Mouse (Mus musculus): ENCODE data around the gene 1700008O03Rik. TPM values are rescaled to one million over a fixed set of nuclear protein-coding genes. Genes with fewer than 3 reads are reported as not detected.
A peak's percentile ranks its signal among the peaks of the same experiment; 100 is the strongest.

The 1700008O03Rik gene
- polyA plus RNA-seq, 1 experiment from 2014 or later: 3.6 TPM

DNA sequence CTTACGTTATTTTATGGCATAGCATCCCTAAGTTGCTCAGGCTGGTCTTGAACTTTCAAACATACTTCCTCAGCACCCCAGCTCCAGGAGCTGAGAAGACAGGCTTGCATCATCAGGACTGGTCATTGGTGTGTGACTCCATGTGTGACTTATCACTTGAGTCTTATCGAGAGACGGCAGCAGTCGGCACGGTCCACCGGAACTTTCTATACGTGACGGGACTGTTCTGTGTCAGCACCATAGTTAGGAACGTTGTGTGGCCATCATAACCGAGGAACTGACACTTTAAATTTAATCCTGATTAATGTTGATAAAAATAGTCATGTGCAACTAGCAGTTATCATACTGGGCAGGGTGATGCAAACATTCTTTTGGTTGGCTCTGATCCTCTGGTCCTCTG is 44.5 kb downstream of the 1700008O03Rik start:
- ATAC-seq: no peak
- Histone ChIP-seq H3K9me3 (ENCODE audit: control insufficient read depth, low read length) (no peaks in the 10 kb centered on the region), H3K9ac (ENCODE audit: low read depth, low read length) (no peak overlapping the region), H3K4me1 (ENCODE audit: control insufficient read depth, insufficient read depth, low read depth, low read length) (peaks cover 13% of the 10 kb centered on the region), H3K4me3 (ENCODE audit: low read length) (no peak overlapping the region), H3K36me3 (ENCODE audit: control insufficient read depth, insufficient read depth, low read length) (peaks cover 19% of the 10 kb centered on the region), H3K4me2 (ENCODE audit: low read length) (no peak overlapping the region), H3K27ac (ENCODE audit: low read depth, low read length) (no peak overlapping the region), H3K27me3 (replicated peaks; ENCODE audit: control insufficient read depth, insufficient read depth, low read length) (no peaks in the 10 kb centered on the region; the same call in 1 of the 2 replicates)
- WGBS: 82% methylated on average over 10 of the region's 10 CpGs

DNA sequence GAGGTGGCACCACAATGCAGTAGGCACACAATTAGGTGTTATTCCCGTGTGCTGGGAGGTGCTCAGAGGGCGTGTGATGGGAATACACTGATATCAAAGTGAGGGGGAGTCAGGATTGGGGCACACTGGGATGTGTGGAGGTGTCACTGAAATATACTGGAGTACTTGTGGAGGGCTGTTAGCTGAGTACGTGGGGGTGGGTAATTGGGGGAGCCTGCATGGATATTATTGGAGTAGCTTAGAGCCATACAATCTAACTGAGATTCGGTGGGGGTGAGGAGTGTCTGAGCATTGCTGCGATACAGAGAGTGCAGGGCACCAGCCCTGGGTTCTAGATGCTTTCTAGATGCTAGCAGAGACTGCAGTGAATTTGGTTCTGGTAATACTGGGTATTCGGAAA is 45.4 kb downstream of the 1700008O03Rik start:
- Histone ChIP-seq H3K4me3 (ENCODE audit: low read length) (no peak overlapping the region), H3K27me3 (replicated peaks; ENCODE audit: control insufficient read depth, insufficient read depth, low read length) (no peaks in the 10 kb centered on the region; the same call in 1 of the 2 replicates), H3K9me3 (ENCODE audit: control insufficient read depth, low read length) (no peaks in the 10 kb centered on the region), H3K36me3 (ENCODE audit: control insufficient read depth, insufficient read depth, low read length) (peaks cover 17% of the 10 kb centered on the region), H3K4me1 (ENCODE audit: control insufficient read depth, insufficient read depth, low read depth, low read length) (peaks cover 15% of the 10 kb centered on the region), H3K27ac (ENCODE audit: low read depth, low read length) (no peak overlapping the region), H3K9ac (ENCODE audit: low read depth, low read length) (no peak overlapping the region), H3K4me2 (ENCODE audit: low read length) (no peak overlapping the region)
- ATAC-seq: no peak
- 78% methylated on average over 6 of the region's 6 CpGs for WGBS

DNA sequence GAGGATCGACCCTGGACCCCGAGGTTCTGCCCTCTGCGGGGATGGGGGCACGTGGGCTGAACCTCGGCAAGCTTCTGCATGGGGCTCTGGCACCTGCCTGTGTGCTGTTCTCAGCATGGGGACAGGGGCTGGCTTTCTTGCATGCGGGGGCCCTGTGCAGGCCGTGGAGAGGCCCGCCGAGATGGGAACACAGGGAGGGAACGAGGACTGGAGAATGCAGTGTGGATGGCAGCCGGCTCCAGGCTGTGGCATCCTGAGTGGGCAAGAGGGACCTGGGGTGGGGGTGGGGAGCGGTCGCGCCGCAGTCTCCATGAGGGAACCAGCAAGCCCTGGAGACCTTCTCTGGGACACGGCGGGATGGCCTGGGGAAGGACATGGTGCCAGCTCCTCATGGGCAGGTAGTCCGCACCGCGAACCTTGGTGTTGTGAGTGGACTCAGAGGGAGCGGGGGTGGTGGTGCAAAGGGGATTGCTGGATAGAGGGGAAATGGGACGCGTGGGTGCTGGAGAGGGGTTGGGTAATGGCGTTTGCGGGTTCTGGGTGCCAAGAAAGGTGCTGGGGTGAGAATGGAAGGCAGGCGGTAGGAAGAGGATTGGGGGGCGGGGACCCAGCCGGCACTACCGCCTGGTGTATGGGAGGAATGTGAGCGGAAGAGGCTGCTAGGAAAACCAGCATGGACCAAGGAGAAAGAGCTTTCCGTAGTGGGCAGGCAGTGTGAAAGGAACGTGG is 48.3 kb downstream of the 1700008O03Rik start:
- peak overlapping the region; percentile 70 for H3K4me3 ChIP-seq (ENCODE audit: low read length)
- peak overlapping the region; percentile 91 for H3K9ac ChIP-seq (ENCODE audit: low read depth, low read length)
- 2% methylated on average over 32 of the region's 32 CpGs for WGBS
- ATAC-seq: peak; percentile 25
- H3K36me3 ChIP-seq (ENCODE audit: control insufficient read depth, insufficient read depth, low read length): peaks cover 6% of the 10 kb centered on the region; the same call in 1 of the 2 replicates
- peak overlapping the region; percentile 83 for H3K4me2 ChIP-seq (ENCODE audit: low read length)
- peak overlapping the region; percentile 95 for H3K27ac ChIP-seq (ENCODE audit: low read depth, low read length)
- H3K9me3 ChIP-seq (ENCODE audit: control insufficient read depth, low read length): no peaks in the 10 kb centered on the region
- H3K4me1 ChIP-seq (ENCODE audit: control insufficient read depth, insufficient read depth, low read depth, low read length): peaks cover 19% of the 10 kb centered on the region
- no peaks in the 10 kb centered on the region; the same call in 1 of the 2 replicates for H3K27me3 ChIP-seq (replicated peaks; ENCODE audit: control insufficient read depth, insufficient read depth, low read length)

DNA sequence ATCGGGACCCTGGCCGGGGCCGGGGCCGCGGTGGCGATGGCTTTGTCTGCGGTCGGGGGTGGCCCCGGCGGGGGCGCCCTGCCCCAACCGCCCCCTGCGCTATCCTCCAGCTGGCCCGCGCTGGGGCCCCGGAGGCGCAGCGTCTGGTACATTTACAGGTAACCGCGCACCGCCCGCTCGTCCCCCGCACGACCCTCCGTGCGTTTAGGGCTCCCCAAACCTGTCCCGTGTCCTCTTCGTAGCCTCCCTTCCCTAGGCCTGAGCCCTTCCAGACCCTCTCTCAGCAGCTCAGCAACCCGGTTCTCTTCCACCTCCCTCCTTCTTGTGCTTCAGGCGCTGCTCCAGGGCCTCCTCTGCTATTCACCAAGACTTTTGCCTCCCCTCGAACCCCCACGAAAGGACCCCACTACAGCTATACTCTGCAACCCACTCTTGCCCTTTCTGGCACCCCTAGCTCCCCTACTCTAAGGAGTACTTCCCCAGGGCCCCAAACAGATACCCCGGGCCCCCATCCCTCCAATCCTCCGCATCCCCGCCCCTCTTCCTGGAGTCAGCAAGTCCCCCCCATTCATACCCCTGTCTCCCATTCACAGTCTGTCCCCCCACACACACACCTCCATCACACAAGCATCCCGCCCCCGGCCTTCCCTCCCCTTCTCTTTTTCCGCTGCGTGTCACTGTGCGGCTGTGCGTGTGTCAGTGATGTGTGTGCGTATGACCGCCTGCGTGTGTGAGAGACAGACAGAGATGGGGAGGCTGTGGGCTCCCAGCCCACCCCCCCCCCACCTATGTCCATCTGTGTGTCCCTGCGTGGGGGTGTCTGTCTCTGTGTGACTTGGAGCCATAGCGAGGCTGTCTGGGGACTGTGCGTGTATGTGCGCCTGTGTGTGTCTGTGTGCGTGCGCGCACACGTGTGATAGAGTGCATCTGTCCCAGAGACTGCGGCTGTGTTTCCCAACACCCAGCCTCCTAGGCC is 49.3 kb downstream of the 1700008O03Rik start:
- peak overlapping the region; percentile 83 for H3K4me2 ChIP-seq (ENCODE audit: low read length)
- WGBS: 3% methylated on average over 36 of the region's 54 CpGs
- peaks cover 9% of the 10 kb centered on the region; the same call in 1 of the 2 replicates for H3K36me3 ChIP-seq (ENCODE audit: control insufficient read depth, insufficient read depth, low read length)
- H3K27me3 ChIP-seq (replicated peaks; ENCODE audit: control insufficient read depth, insufficient read depth, low read length): no peaks in the 10 kb centered on the region; the same call in 1 of the 2 replicates
- H3K4me3 ChIP-seq (ENCODE audit: low read length): peak overlapping the region; percentile 70
- ATAC-seq: peak; percentile 79
- peak overlapping the region; percentile 91 for H3K9ac ChIP-seq (ENCODE audit: low read depth, low read length)
- no peaks in the 10 kb centered on the region for H3K9me3 ChIP-seq (ENCODE audit: control insufficient read depth, low read length)
- H3K4me1 ChIP-seq (ENCODE audit: control insufficient read depth, insufficient read depth, low read depth, low read length): peaks cover 19% of the 10 kb centered on the region
- H3K27ac ChIP-seq (ENCODE audit: low read depth, low read length): peak overlapping the region; percentile 95

DNA sequence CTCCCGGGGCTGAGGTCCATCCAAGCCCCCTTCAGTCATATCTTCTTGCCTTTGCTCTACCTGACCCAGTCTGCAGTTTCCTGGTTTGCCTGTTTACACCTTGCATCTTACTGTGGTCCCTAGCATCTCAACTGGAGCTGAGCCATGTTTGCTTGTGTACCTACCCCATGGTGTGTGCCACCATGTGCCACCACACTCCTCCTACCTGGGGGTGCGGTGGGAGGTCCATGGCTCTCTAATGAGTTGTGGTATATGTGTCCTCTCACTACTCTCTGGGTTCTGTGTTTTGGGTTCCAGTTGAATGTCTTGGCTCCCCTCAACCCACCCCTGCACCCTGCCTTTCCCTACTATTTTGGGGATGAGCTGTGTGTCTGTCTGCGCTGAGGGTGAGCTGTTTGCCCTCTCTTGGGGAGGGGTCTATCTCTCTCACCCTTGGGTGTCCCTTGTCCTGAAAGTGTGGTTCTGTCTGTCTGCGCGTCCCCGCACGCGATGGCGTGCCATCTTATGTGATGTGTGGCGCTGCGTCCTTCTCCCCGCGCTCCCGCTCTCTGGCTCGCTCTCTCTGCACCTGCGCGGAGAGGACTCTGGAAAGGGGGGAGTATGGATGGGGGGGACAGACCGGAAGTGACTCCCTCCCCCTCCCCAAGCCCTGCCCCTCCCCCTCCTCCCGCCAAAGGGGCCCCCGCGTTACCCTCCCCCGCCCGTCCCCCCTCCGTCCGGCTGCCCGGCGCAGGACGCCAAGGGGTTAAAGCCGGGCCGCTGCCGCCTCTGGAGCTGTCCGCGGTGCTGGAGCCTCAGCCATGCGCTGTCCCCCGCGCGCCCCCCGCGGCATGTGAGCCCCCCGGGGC is 50.4 kb downstream of the 1700008O03Rik start:
- peak overlapping the region; percentile 95 for H3K27ac ChIP-seq (ENCODE audit: low read depth, low read length)
- peak; percentile 80 for ATAC-seq
- 5% methylated on average over 24 of the region's 40 CpGs for WGBS
- H3K4me3 ChIP-seq (ENCODE audit: low read length): peak overlapping the region; percentile 70
- peak overlapping the region; percentile 91 for H3K9ac ChIP-seq (ENCODE audit: low read depth, low read length)
- H3K4me1 ChIP-seq (ENCODE audit: control insufficient read depth, insufficient read depth, low read depth, low read length): peaks cover 19% of the 10 kb centered on the region
- H3K36me3 ChIP-seq (ENCODE audit: control insufficient read depth, insufficient read depth, low read length): peaks cover 9% of the 10 kb centered on the region; the same call in 1 of the 2 replicates
- no peaks in the 10 kb centered on the region for H3K9me3 ChIP-seq (ENCODE audit: control insufficient read depth, low read length)
- peak overlapping the region; percentile 83 for H3K4me2 ChIP-seq (ENCODE audit: low read length)
- no peaks in the 10 kb centered on the region; the same call in 1 of the 2 replicates for H3K27me3 ChIP-seq (replicated peaks; ENCODE audit: control insufficient read depth, insufficient read depth, low read length)

DNA sequence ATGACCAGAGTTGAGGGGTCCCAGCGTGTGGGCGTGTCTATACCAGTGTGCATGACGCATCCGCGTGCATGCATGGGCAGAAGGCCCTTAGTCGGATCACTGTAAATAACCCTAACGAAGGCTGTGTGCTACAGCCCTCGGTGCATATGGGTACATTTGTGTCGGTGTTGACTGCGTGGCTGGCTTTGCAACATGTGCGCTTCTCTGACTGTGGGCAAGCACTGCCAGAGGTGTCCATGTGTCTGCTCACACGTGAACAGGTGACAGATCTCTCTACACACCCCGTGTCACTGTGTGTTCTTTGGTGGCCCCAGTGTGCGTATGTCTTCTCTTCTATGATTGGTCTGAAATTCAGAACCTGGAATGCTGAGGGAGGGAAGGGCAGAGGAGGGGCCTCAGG is 51.5 kb downstream of the 1700008O03Rik start:
- ATAC-seq: no peak
- Histone ChIP-seq H3K4me1 (ENCODE audit: control insufficient read depth, insufficient read depth, low read depth, low read length) (peaks cover 19% of the 10 kb centered on the region), H3K9ac (ENCODE audit: low read depth, low read length) (no peak overlapping the region), H3K9me3 (ENCODE audit: control insufficient read depth, low read length) (no peaks in the 10 kb centered on the region), H3K27ac (ENCODE audit: low read depth, low read length) (no peak overlapping the region), H3K4me3 (ENCODE audit: low read length) (no peak overlapping the region), H3K27me3 (replicated peaks; ENCODE audit: control insufficient read depth, insufficient read depth, low read length) (no peaks in the 10 kb centered on the region; the same call in 1 of the 2 replicates), H3K4me2 (ENCODE audit: low read length) (no peak overlapping the region), H3K36me3 (ENCODE audit: control insufficient read depth, insufficient read depth, low read length) (peaks cover 9% of the 10 kb centered on the region; the same call in 1 of the 2 replicates)
- 79% methylated on average over 14 of the region's 14 CpGs for WGBS

DNA sequence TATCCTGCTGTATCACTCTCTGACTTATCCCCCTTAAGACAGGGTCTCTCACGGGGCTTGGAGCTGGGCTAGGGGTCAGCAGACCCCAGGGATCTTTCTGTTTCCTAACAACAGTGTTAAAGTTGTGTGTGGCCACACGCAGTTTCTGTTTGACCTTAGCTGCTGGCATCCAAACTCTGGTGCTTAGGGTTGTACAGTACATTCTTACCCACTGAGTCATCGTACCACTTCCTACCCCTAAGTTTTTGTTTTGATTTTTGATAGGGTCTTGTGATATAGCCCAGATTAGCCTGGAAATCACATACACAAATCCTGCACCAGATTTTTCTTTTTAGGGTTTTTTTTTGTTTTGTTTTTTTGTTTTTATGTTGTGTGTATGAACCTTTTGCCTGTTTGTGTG is 53.3 kb downstream of the 1700008O03Rik start:
- no peak overlapping the region for H3K27ac ChIP-seq (ENCODE audit: low read depth, low read length)
- peaks cover 10% of the 10 kb centered on the region for H3K4me1 ChIP-seq (ENCODE audit: control insufficient read depth, insufficient read depth, low read depth, low read length)
- peaks cover 9% of the 10 kb centered on the region; the same call in 1 of the 2 replicates for H3K36me3 ChIP-seq (ENCODE audit: control insufficient read depth, insufficient read depth, low read length)
- no peak overlapping the region for H3K4me2 ChIP-seq (ENCODE audit: low read length)
- no peaks in the 10 kb centered on the region for H3K9me3 ChIP-seq (ENCODE audit: control insufficient read depth, low read length)
- no peak overlapping the region for H3K4me3 ChIP-seq (ENCODE audit: low read length)
- H3K9ac ChIP-seq (ENCODE audit: low read depth, low read length): no peak overlapping the region
- H3K27me3 ChIP-seq (replicated peaks; ENCODE audit: control insufficient read depth, insufficient read depth, low read length): no peaks in the 10 kb centered on the region; the same call in 1 of the 2 replicates
- WGBS: 72% methylated on average over 3 of the region's 3 CpGs
- no peak for ATAC-seq

DNA sequence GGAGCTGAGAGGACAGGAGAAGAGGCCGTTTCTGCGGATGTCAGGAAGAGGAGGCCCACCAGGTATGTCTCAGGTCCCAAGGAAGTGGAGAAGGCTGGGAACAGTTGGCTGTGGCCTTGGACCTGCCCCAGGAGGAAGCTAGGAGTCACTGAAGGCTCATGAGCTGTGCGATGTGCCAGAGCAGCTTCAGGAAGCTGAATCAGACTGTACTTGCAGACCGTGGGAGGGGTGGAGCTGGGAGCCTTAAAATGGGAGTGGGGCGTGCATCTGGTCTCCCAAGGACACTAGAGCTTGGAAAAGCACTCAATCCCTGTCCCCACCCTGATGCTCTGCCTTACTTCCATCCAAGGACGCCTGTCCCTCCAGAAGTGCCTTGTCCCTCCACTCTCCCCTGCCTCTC is 59.0 kb downstream of the 1700008O03Rik start:
- Histone ChIP-seq H3K9me3 (ENCODE audit: control insufficient read depth, low read length) (no peaks in the 10 kb centered on the region), H3K9ac (ENCODE audit: low read depth, low read length) (no peak overlapping the region), H3K27ac (ENCODE audit: low read depth, low read length) (no peak overlapping the region), H3K4me3 (ENCODE audit: low read length) (no peak overlapping the region), H3K27me3 (replicated peaks; ENCODE audit: control insufficient read depth, insufficient read depth, low read length) (no peaks in the 10 kb centered on the region), H3K36me3 (ENCODE audit: control insufficient read depth, insufficient read depth, low read length) (peaks cover 10% of the 10 kb centered on the region), H3K4me2 (ENCODE audit: low read length) (no peak overlapping the region), H3K4me1 (ENCODE audit: control insufficient read depth, insufficient read depth, low read depth, low read length) (no peaks in the 10 kb centered on the region)
- WGBS: 64% methylated on average over 6 of the region's 6 CpGs
- no peak for ATAC-seq

Data from hindbrain, embryonic 16.5 days (tissue).